Mouse (Mus musculus): Measurements from ENCODE around the gene Ebf1. TPM values are rescaled to one million over a fixed set of nuclear protein-coding genes. Genes with fewer than 3 reads are reported as not detected.

The Ebf1 gene
- polyA plus RNA-seq, 1 experiment, result not detected

DNA sequence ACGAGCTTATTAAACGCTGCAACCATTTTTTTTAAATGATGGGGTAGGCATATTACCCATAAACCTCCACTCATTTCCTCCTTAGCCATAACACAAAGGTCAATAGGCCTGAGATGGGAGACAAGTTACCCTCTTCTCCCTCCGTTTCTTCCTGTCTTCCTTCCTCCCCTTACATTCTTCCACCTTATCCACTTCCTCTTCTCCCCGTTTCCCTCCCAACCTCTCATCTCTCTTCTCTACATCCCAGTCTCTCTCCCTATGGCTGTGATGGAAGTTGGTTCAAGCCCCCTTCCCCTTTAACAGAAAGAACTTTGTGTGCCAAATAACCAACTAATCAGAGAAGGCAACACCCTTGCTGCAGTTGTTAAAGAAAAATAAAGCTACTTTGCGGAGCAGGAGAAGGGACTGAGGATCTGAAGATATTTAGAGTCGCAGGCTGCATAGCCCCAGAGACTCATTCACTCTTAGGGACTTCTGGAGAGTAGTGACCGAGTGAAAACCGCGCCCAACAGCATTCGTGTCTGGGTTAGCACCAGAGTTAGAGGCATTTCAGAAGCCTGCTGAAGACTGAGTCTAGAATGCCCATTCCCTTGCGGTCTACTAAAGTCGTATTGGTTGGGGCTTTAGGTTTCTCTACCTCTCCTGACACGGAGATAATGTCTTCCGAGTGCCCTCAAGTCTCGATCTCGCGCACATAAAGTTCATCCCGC is 884 bp upstream of the Ebf1 start:
- H3K27ac ChIP-seq (ENCODE audit: insufficient read depth, low read depth, low read length), result no peak overlapping the region
- H3K4me1 ChIP-seq (ENCODE audit: control insufficient read depth, insufficient read depth, low read length), result peaks cover 19% of the 10 kb centered on the region
- WGBS, result 23% methylated on average over 18 of the region's 18 CpGs
- H3K4me3 ChIP-seq (ENCODE audit: insufficient read depth, low read depth, low read length), result no peak overlapping the region
- TF ChIP-seq CTCF (IDR thresholded peaks at IDR 0.05; ENCODE audit: insufficient read depth, low read depth, low read length) (no peak), POLR2A (IDR thresholded peaks at IDR 0.05; ENCODE audit: insufficient read depth, low read depth, low read length) (no peak)

DNA sequence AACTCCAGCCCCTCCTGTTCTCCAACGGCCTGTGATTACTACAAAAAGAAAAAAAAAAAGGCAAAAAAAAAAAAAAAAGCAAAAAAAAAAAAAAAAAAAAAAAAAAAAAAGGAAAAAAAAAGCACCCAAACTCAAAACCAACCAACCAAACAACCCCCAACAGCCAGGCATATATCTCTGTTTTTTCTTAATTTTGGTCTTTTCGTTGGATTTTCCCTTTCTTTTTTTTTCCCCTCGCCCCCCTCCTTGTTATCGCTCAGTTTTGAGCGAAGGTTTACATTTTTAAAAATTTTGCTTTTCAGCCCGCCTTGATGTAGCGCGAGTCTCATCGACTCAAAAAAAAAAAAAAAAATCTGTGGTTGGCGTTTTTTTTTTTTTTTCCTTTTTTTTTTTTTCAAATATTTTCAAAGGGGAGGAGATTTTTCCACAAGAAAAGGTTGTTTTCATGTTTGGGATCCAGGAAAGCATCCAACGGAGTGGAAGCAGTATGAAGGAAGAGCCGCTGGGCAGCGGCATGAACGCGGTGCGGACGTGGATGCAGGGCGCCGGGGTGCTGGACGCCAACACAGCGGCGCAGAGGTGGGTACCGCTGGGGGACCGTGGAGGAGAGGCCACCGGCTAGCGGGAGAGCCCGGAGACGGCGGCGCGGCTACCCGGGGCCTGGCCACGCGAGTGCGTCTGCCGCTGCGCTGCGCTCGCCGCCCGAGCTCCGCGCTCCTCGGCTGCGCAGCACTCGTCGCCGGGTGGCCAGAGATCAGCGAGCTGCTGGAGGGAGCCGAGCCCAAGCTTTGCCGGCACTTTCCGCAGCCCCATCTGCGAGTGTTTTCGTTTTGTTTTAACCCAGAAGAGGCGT is 843 bp downstream of the Ebf1 start:
- TF ChIP-seq CTCF (IDR thresholded peaks at IDR 0.05; ENCODE audit: insufficient read depth, low read depth, low read length) (no peak), POLR2A (IDR thresholded peaks at IDR 0.05; ENCODE audit: insufficient read depth, low read depth, low read length) (no peak)
- 2% methylated on average over 55 of the region's 55 CpGs for WGBS
- H3K4me1 ChIP-seq (ENCODE audit: control insufficient read depth, insufficient read depth, low read length), result peaks cover 12% of the 10 kb centered on the region
- peak overlapping the region; percentile 48 for H3K4me3 ChIP-seq (ENCODE audit: insufficient read depth, low read depth, low read length)
- H3K27ac ChIP-seq (ENCODE audit: insufficient read depth, low read depth, low read length), result no peak overlapping the region

DNA sequence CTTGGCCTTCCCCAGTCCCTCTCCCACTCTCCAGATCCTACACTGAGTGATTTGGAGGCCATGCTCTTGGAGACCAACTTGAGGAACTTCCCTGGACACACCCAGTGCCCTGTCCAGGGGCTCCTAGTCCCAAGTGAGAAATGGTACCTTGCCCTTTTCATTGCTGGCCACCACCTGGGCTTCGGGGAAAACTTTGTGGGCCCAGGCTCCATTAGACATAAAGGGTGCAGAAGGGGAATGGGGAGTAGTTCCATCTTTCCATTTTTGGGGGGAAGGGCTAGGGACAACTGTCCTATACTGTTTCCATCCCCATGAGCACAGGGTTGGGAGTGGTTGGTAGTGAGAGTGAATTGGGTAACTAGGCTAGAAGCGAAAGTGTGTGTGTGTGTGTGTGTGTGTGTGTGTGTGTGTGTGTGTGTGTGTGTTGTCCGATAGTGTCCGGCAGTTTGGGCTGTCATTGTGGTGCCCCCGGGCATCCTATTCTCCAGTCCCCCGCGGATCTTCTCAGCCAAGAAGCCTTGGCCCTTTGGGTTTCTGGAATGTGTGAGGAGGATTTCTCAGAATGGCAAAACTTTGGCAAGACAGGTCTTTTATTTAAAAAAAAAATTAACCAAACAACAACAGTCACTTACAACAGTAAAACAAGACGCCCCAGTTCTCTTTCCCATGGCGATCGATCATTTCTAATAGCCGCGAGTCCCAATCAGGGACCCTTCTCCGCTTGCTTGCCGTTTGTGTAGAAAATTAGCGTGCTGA is 2.2 kb downstream of the Ebf1 start:
- 7% methylated on average over 15 of the region's 15 CpGs for WGBS
- Histone ChIP-seq H3K4me3 (ENCODE audit: insufficient read depth, low read depth, low read length) (peak overlapping the region; percentile 13; the same call in 1 of the 2 replicates), H3K4me1 (ENCODE audit: control insufficient read depth, insufficient read depth, low read length) (peaks cover 8% of the 10 kb centered on the region), H3K27ac (ENCODE audit: insufficient read depth, low read depth, low read length) (no peak overlapping the region)
- TF ChIP-seq POLR2A (IDR thresholded peaks at IDR 0.05; ENCODE audit: insufficient read depth, low read depth, low read length) (no peak), CTCF (IDR thresholded peaks at IDR 0.05; ENCODE audit: insufficient read depth, low read depth, low read length) (no peak)

DNA sequence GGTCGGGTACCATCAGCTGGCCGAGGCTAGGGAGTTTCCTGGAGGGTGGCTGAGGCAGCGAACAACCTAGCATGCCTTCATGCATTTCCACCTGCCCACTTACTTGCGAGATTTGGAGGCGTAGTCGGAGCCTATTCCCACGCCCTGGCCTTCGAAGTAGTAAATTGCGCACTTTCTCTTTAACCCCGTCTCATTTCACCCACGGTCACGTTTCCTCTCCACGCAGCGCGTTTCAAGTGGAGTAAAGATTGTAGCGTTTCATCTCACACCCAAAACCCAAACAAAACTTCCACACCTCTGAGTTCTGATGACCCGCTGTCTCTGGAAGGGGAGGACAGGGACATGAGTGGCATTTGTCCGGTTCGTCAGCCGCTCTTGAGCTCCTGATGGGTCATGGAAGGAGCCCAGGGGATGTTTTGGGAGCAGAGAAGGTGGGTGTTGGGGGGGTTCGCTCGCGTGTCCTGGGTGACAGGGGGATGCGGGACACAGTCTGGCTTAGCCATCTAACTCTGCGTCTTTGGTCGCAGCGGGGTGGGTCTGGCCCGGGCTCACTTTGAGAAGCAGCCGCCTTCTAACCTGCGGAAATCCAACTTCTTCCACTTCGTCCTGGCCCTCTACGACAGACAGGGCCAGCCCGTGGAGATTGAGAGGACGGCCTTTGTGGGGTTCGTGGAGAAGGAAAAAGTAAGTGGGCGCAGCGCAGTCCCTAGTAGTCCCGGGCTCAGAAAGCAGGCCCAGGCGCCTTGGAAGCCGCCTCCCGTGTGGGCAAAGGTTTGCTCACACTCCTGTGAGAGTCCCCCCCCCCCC is 3.0 kb downstream of the Ebf1 start:
- 13% methylated on average over 41 of the region's 41 CpGs for WGBS
- H3K4me3 ChIP-seq (ENCODE audit: insufficient read depth, low read depth, low read length), result no peak overlapping the region
- TF ChIP-seq POLR2A (IDR thresholded peaks at IDR 0.05; ENCODE audit: insufficient read depth, low read depth, low read length) (no peak), CTCF (IDR thresholded peaks at IDR 0.05; ENCODE audit: insufficient read depth, low read depth, low read length) (no peak)
- H3K4me1 ChIP-seq (ENCODE audit: control insufficient read depth, insufficient read depth, low read length), result peaks cover 8% of the 10 kb centered on the region
- no peak overlapping the region for H3K27ac ChIP-seq (ENCODE audit: insufficient read depth, low read depth, low read length)

DNA sequence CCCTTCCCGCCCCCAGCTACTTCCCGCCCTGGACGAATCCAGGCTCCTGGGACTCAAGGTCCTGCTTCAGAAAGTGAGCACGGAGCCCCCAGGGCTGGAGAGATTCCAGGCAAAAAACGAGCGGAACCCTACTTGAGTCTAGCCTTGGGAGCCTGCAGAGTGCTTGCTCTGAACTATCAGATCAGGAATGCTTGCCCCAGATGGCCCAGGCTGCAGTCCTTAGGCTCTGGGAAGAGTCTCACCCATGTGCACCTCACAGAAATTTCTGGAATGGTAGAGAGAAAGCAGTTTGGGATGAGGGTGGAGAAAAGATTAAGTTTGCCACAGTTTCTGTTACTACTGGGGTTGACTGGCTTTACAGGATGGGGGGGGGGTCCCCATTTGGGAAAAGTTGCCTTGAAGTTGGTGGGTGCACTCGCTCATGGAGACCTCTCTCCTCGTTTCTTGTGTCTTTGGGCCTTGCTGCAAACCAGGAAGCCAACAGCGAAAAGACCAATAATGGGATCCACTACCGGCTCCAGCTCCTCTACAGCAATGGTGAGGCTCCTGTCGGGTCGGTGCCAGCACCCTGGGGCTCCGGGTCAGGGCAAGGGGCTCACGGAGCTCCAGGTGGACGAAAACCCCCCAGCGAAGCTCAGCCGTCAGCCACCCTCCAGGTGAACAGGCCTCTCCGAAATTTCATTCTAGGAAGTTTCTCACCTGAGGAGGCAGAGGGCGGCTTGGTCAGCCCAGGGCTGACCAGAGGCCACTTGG is 3.8 kb downstream of the Ebf1 start:
- Histone ChIP-seq H3K4me3 (ENCODE audit: insufficient read depth, low read depth, low read length) (no peak overlapping the region), H3K4me1 (ENCODE audit: control insufficient read depth, insufficient read depth, low read length) (peaks cover 8% of the 10 kb centered on the region), H3K27ac (ENCODE audit: insufficient read depth, low read depth, low read length) (no peak overlapping the region)
- TF ChIP-seq CTCF (IDR thresholded peaks at IDR 0.05; ENCODE audit: insufficient read depth, low read depth, low read length) (no peak), POLR2A (IDR thresholded peaks at IDR 0.05; ENCODE audit: insufficient read depth, low read depth, low read length) (no peak)
- 48% methylated on average over 19 of the region's 19 CpGs for WGBS

DNA sequence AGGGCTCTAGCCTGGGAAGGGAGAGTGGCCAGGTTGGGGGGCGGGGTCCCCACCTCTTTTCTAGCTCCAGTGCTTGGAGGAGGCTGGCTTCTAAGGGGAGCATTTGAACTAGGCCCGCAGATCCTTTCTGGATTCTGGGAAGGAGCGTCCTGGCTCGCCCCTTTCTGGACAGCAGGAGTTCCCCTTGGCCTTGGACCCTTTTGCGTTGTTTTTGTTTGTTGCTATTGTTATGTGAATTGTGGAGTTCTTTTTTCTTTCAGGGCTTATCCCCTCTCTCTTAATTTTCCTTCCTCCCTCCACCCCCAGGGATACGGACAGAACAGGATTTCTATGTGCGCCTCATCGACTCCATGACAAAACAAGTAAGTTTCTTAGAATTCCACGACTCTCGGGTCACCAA is 4.5 kb downstream of the Ebf1 start:
- 60% methylated on average over 10 of the region's 10 CpGs for WGBS
- no peak overlapping the region for H3K27ac ChIP-seq (ENCODE audit: insufficient read depth, low read depth, low read length)
- H3K4me1 ChIP-seq (ENCODE audit: control insufficient read depth, insufficient read depth, low read length), result peaks cover 8% of the 10 kb centered on the region

DNA sequence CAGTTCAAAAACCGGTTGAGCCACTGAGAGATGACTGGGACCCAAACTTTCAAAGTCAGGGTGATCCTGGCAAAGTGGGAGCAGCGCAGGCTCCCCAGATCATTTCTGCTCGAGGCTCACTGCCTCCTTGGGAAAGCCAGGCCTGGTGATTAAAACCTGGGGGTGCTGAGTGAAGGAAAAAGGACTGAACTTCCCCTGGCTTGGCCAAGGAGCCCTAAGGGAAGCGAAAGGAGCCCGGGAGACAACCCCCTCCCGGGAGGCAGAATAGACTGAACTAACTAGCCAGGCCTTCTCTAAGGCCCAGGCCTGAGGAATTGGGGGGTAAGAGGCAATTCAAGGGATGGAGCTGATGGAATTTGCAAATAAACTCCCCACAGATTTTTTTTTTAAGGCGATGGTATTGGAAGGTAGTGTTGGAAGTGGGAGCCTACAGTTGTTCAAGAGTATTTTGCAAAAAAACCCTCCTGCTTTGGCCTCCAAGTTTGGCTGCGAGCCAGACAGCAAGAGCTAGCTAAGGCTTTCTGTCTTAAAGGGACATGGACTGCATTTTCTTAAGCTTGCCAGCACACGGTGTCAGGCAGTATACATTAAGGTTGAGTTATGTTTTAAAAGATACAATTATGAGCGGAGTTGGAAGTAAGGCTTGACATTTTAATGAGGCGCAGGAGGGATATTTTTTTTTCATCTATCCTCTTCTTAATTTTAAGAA is 5.1 kb downstream of the Ebf1 start:
- TF ChIP-seq POLR2A (IDR thresholded peaks at IDR 0.05; ENCODE audit: insufficient read depth, low read depth, low read length) (no peak), CTCF (IDR thresholded peaks at IDR 0.05; ENCODE audit: insufficient read depth, low read depth, low read length) (no peak)
- H3K4me1 ChIP-seq (ENCODE audit: control insufficient read depth, insufficient read depth, low read length), result peaks cover 5% of the 10 kb centered on the region
- WGBS, result 62% methylated on average over 11 of the region's 11 CpGs
- H3K4me3 ChIP-seq (ENCODE audit: insufficient read depth, low read depth, low read length), result no peak overlapping the region
- H3K27ac ChIP-seq (ENCODE audit: insufficient read depth, low read depth, low read length), result no peak overlapping the region

More for the DNA sequence above, 4.5 kb downstream of the Ebf1 start:
- TF ChIP-seq POLR2A (IDR thresholded peaks at IDR 0.05; ENCODE audit: insufficient read depth, low read depth, low read length), result no peak
- TF ChIP-seq CTCF (IDR thresholded peaks at IDR 0.05; ENCODE audit: insufficient read depth, low read depth, low read length), result no peak
- H3K4me3 ChIP-seq (ENCODE audit: insufficient read depth, low read depth, low read length), result no peak overlapping the region

All from olfactory bulb, adult 2 months (tissue).